Mouse (Mus musculus) cerebellum, adult 2 months (tissue): Measurements from ENCODE around the gene Xpr1.

Experiments used
- CTCF ChIP-seq: fragments of 200-500 bp; IDR thresholded peaks from 2 replicates; pipeline ENCODE4 v1.5.1; 2011; ENCODE audit warnings: low read depth, mild to moderate bottlenecking, control low read depth, low read length, moderate library complexity, borderline replicate concordance; ENCODE audit not compliant: insufficient read depth
- POLR2A ChIP-seq: fragments of 200-500 bp; IDR thresholded peaks from 2 replicates; pipeline ENCODE4 v1.6.1; 2011; ENCODE audit warnings: low read length, control low read depth, borderline replicate concordance; ENCODE audit not compliant: insufficient read depth

- TF ChIP-seq CTCF (no peak), POLR2A (no peak)
Measured at GRCm38 (mm10) chr1:155416147-155416700, 991 bp downstream of the Xpr1 start.
